Mouse (Mus musculus): Measurements from ENCODE around the gene Lrrc8d. TPM values are rescaled to one million over a fixed set of nuclear protein-coding genes. Genes with fewer than 3 reads are reported as not detected.

Gene Lrrc8d
- total and polyA plus RNA-seq, 3 experiments = 11.4 to 258 (median 21.9) TPM

DNA sequence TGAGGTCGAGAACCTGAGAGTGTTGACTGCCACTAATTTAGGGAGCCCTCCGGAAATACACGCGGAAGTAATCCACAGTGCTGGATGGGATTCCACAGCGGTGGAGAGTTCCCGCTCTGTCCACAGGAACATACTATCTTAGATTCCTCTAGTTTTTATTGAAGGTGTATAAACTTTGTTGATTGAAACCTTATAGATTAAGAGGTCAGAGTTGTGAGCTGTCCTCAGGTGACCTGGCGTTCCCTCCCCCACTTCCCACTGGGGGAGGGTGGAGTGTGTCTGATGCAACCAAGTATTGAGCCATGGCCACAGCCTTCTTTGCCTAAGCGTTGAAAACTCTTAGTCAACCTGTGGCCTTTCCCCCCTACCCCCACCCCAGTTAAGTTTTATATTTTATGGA lies 2.1 kb downstream of the Lrrc8d start (continued):
- TF ChIP-seq CHD1 (IDR thresholded peaks at IDR 0.05; ENCODE audit: low read depth, low read length) (0 out of 2 replicates have a peak, but pooled peaks have one; percentile 54), MAFK (IDR thresholded peaks at IDR 0.05; ENCODE audit: borderline replicate concordance, low read depth, low read length) (no peak)

DNA sequence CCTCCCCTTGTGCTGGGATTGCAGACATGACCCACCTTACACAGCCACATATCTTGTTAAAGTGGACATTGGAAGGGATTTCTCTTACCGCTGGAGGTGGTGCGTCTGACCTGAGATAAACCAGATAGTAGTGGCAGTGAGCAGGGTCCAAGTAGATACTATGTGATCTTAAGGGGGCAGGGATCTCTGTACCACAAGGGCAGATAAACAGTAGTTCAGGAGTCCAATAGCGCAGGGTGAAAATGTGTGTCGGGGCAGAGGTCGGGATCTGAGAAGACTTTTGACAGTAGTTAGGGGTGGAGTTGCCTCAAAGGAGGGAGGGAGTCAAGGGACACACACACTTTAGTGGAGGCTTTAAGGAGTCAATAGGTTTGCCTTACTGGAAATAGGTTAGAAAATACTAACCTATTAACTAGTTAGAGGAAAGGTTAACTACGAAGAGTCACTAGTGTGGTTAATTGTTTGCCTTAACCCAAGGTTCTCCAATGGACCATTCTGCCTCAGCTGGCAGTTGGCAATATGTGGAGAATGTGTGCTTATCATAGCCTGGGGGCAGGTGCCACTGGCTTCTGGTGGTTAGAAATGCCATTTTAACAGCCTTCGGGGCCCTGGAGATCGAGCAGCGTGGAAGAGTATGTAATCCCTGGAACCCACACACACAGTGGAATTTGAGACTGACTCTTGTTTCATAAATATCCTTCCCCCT lies 3.0 kb downstream of the Lrrc8d start:
- H3K36me3 ChIP-seq (ENCODE audit: control insufficient read depth in 1 of 2, insufficient read depth in 2 of 2, low read length in 2 of 2) = peaks cover 0 to 20% of the 10 kb centered on the region in 2 experiments; a peak in 2 of 4 replicates
- peak overlapping the region; percentile 35 for H3K9ac ChIP-seq (ENCODE audit: control insufficient read depth, low read depth, low read length, poor library complexity, severe bottlenecking)
- TF ChIP-seq EP300 (IDR thresholded peaks at IDR 0.05; ENCODE audit: low read depth in 1 of 2, low read length in 2 of 2) (peak in 1 of 2 experiments; percentile 27; a peak in 2 of 4 replicates), MYB (IDR thresholded peaks at IDR 0.05; ENCODE audit: low read depth, low read length) (0 out of 2 replicates have a peak, but pooled peaks have one; percentile 5), MEF2A (IDR thresholded peaks at IDR 0.05; ENCODE audit: extremely low read depth, insufficient replicate concordance, low read depth, low read length, poor library complexity, severe bottlenecking) (no peak), CTCF (IDR thresholded peaks at IDR 0.05 in 2 of 3, conservative IDR thresholded peaks at IDR 0.05 in 1 of 3; ENCODE audit: control insufficient read depth in 1 of 3, insufficient read depth in 1 of 3, low read depth in 2 of 3, low read length in 3 of 3, poor library complexity in 1 of 3, severe bottlenecking in 1 of 3) (no peak), TCF12 (IDR thresholded peaks at IDR 0.05; ENCODE audit: low read depth, low read length) (peak; percentile 29; the same call in 1 of the 2 replicates), SMC3 (IDR thresholded peaks at IDR 0.05; ENCODE audit: low read depth, low read length) (0 out of 2 replicates have a peak, but pooled peaks have one; percentile 2)
- no peaks in the 10 kb centered on the region for H3K27me3 ChIP-seq (ENCODE audit: control insufficient read depth in 1 of 2, insufficient read depth in 2 of 2, low read length in 2 of 2)
- peak overlapping the region; percentile 34 for H3K27ac ChIP-seq (ENCODE audit: control insufficient read depth, low read depth, low read length)
- H3K79me2 ChIP-seq (ENCODE audit: control insufficient read depth, insufficient read depth, low read length, poor library complexity) = peaks cover 8% of the 10 kb centered on the region
- H3K4me3 ChIP-seq (ENCODE audit: control insufficient read depth in 1 of 2, insufficient read depth in 1 of 2, low read depth in 2 of 2, low read length in 2 of 2) = peak overlapping the region; percentile 10 to 92; a peak in 3 of 4 replicates
- peaks cover 11 to 25% of the 10 kb centered on the region in 2 experiments for H3K4me1 ChIP-seq (ENCODE audit: control insufficient read depth in 1 of 2, insufficient read depth in 2 of 2, low read length in 2 of 2)
- DNase-seq (ENCODE audit: low read depth, low spot score) = peak; percentile 37
- no peaks in the 10 kb centered on the region for H3K9me3 ChIP-seq (replicated peaks; ENCODE audit: insufficient read depth, low read length)

DNA sequence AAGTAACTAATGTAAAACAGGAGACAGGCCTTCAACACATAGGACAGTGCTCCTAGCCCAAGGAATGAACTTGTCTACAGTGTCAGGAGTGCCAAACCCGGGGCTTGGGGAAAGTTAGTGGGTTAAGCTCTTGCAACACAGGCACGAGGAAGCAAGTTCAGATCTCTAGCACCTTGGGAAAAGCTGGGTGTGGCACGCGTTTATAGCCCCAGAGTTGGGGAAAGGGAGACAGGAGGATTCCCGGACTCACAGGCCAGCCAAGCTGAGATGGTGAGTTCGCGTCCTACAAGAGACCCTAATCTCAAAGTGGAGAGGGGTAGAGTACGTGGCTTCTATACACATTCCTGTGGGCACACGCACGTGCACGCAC lies 3.5 kb downstream of the Lrrc8d start:
- no peak for TF ChIP-seq POLR2AphosphoS2 (IDR thresholded peaks at IDR 0.05; ENCODE audit: low read length)
- no peak for TF ChIP-seq EP300 (IDR thresholded peaks at IDR 0.05; ENCODE audit: low read depth in 1 of 2, low read length in 2 of 2)
- TF ChIP-seq HCFC1 (IDR thresholded peaks at IDR 0.05; ENCODE audit: low read depth, low read length) = no peak
- TF ChIP-seq MYB (IDR thresholded peaks at IDR 0.05; ENCODE audit: low read depth, low read length) = no peak
- TF ChIP-seq GABPA (IDR thresholded peaks at IDR 0.05; ENCODE audit: low read depth, low read length) = no peak
- TF ChIP-seq NRF1 (IDR thresholded peaks at IDR 0.05; ENCODE audit: insufficient read depth, low read depth, low read length, poor library complexity, severe bottlenecking) = no peak
- no peak for TF ChIP-seq TCF12 (IDR thresholded peaks at IDR 0.05; ENCODE audit: low read depth, low read length)
- TF ChIP-seq POLR2AphosphoS5 (IDR thresholded peaks at IDR 0.05; ENCODE audit: borderline replicate concordance, low read depth, low read length) = no peak
- no peak for TF ChIP-seq SMC3 (IDR thresholded peaks at IDR 0.05; ENCODE audit: low read depth, low read length)
- TF ChIP-seq USF1 (IDR thresholded peaks at IDR 0.05; ENCODE audit: low read depth, low read length) = no peak
- TF ChIP-seq MAFK (IDR thresholded peaks at IDR 0.05; ENCODE audit: borderline replicate concordance, low read depth, low read length) = no peak
- peaks cover 11 to 25% of the 10 kb centered on the region in 2 experiments for H3K4me1 ChIP-seq (ENCODE audit: control insufficient read depth in 1 of 2, insufficient read depth in 2 of 2, low read length in 2 of 2)
- peak overlapping the region; percentile 11; the same call in 1 of the 2 replicates for H3K27ac ChIP-seq (ENCODE audit: control insufficient read depth, low read depth, low read length)

More for the DNA sequence above, 3.5 kb downstream of the Lrrc8d start:
- peaks cover 0 to 20% of the 10 kb centered on the region in 2 experiments; a peak in 2 of 4 replicates for H3K36me3 ChIP-seq (ENCODE audit: control insufficient read depth in 1 of 2, insufficient read depth in 2 of 2, low read length in 2 of 2)
- no peak overlapping the region for H3K9ac ChIP-seq (ENCODE audit: control insufficient read depth, low read depth, low read length, poor library complexity, severe bottlenecking)
- no peak overlapping the region for H3K4me3 ChIP-seq (ENCODE audit: control insufficient read depth in 1 of 2, insufficient read depth in 1 of 2, low read depth in 2 of 2, low read length in 2 of 2)
- H3K9me3 ChIP-seq (replicated peaks; ENCODE audit: insufficient read depth, low read length) = no peaks in the 10 kb centered on the region
- no peak for DNase-seq (ENCODE audit: low read depth, low spot score)
- no peaks in the 10 kb centered on the region for H3K27me3 ChIP-seq (ENCODE audit: control insufficient read depth in 1 of 2, insufficient read depth in 2 of 2, low read length in 2 of 2)
- peaks cover 8% of the 10 kb centered on the region for H3K79me2 ChIP-seq (ENCODE audit: control insufficient read depth, insufficient read depth, low read length, poor library complexity)

Measured in MEL (cell line).